Mouse (Mus musculus) left cerebral cortex, adult 9 months (tissue): ENCODE results near the gene Macc1.
A peak's percentile ranks its signal among the peaks of the same experiment; 100 is the strongest.

Experiments
- DNase-seq, 2 experiments: peaks; one replicate each; pipeline ENCODE4 v3.0.0; 2022; ENCODE audit warnings: low spot score in 2 of 2

Gene Macc1

DNA sequence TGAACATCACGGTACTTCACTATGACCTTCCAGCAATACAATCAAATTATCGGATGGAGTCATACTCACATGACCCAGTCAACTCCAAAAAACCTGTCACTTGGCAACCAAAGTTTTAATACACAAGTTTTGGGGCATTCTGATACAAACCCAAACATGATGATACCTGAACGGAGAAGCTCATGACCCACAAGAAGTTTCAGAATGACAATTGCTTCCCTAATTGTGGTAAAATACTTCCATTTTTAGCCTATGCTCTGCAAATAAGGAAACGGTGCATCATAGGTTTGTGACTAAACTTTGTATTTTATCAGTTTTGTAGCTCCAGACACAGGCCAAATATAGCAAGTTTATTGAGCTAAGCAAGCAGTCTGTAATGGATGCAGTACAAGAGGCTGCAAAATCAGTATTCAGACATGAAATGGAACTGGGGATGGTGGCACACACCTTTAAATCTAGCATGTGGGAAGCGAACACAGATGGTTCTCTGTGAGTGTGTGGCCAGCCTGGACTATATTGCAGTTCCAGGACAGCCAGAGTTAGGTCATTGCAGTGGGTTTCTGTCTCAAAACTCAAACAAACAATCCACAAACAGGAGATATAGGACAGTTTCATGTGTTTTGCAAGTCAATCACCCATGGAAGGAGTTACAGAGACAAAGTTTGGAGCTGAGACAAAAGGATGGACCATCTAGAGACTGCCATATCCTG, 170.0 kb downstream of the Macc1 start:
- DNase-seq, result peak in 1 of 2 experiments; percentile 6

DNA sequence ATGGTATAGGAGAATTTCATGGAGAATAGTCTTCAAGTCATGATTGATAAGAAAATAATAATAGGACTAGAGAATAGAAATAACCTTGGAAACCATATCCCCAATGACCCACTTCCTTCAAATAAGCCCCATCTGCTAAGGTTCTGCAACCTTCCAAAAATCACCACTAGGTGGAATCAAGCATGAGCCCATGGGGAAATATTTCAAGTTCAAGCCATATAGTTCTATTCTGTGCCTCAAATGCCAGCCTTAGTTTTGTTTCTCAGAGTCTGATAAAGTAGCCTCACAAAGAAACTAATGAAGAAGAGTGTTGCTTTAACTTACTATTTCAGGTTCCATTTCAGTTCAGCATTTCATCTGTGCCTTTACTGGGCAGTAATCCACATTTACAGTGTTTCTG, 197.1 kb downstream of the Macc1 start:
- DNase-seq, result no peak
